Mouse (Mus musculus): Measurements from ENCODE around the gene Itga10. TPM values are rescaled to one million over a fixed set of nuclear protein-coding genes. Genes with fewer than 3 reads are reported as not detected.
A peak's percentile ranks its signal among the peaks of the same experiment; 100 is the strongest.

Gene Itga10
- polyA plus RNA-seq, 1 experiment, result 4.7 TPM

DNA sequence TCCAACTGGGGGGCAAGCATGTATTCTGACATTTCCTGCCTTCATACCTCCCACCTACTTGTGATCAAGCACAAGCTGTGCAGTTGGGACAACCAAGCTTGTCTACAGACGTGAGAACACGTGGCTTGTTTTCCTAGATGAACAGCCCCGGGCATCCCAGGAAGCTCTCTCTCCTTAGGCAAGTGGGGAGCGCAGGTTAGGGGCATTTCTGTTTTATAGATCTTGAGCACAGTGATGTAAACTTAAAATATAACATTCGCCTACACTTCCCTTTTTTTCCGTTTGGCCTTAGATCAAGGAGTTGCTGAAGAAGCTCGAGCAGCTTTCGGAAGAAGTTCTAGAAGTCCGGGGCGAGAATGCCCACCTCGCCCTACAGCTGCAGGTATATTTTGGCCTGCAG is 43.5 kb downstream of the Itga10 start:
- Histone ChIP-seq H3K4me3 (replicated peaks; ENCODE audit: insufficient read depth, low read depth, low read length) (no peak overlapping the region), H3K27ac (ENCODE audit: insufficient read depth, low read length) (no peak overlapping the region), H3K4me1 (ENCODE audit: control insufficient read depth, insufficient read depth, low read length) (no peaks in the 10 kb centered on the region), H3K27me3 (ENCODE audit: control insufficient read depth, insufficient read depth, low read length) (no peaks in the 10 kb centered on the region; the same call in 1 of the 2 replicates)
- TF ChIP-seq CTCF (IDR thresholded peaks at IDR 0.05; ENCODE audit: borderline replicate concordance, insufficient read depth, low read depth, low read length) (no peak), POLR2A (IDR thresholded peaks at IDR 0.05; ENCODE audit: borderline replicate concordance, insufficient read depth, low read length) (no peak)
- no peak for DNase-seq
- WGBS, result 89% methylated on average over 11 of the region's 11 CpGs

DNA sequence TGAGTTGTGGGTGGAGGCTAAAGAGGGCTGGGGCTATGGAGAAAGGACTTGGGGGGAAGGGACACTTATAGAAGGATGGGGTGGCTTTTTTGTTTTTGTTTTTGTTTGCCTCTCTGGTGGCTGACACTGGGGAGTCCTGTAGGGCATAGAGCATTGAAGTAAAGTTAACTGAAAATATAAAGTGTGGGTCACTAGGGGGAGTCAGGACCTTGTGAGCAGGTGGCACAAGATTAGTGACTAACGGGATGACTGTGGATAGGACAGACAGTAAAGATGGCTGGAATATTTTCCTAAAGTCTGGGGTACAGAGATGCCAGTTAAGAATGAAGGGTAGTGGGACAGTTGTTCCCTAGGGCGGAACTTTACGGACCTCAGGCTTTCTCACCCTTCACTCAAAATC is 44.9 kb downstream of the Itga10 start:
- WGBS, result 61% methylated on average over 3 of the region's 3 CpGs
- Histone ChIP-seq H3K27ac (ENCODE audit: insufficient read depth, low read length) (no peak overlapping the region), H3K27me3 (ENCODE audit: control insufficient read depth, insufficient read depth, low read length) (no peaks in the 10 kb centered on the region; the same call in 1 of the 2 replicates), H3K4me1 (ENCODE audit: control insufficient read depth, insufficient read depth, low read length) (no peaks in the 10 kb centered on the region), H3K4me3 (replicated peaks; ENCODE audit: insufficient read depth, low read depth, low read length) (no peak overlapping the region)
- TF ChIP-seq CTCF (IDR thresholded peaks at IDR 0.05; ENCODE audit: borderline replicate concordance, insufficient read depth, low read depth, low read length), result no peak
- no peak for TF ChIP-seq POLR2A (IDR thresholded peaks at IDR 0.05; ENCODE audit: borderline replicate concordance, insufficient read depth, low read length)
- DNase-seq, result no peak

DNA sequence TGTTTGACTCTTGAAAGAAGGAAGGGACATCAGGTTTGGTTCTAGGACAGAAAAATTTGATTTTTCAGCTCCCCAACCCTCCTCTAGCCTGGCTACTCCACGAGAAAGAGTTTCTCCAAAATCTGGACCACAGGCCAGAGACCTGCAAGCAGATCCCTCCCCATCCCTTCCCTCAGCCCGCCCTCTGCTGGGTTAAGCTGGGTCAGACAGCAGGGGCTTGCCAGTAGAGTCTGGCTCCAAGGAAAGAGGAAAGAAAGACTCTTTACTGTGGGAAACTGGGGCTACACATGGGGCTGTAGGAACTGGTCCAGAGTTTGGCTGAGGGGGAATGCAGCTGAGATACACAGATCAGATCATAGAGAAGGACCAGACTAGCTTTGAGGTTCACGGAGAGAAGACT is 47.1 kb downstream of the Itga10 start:
- no peaks in the 10 kb centered on the region for H3K4me1 ChIP-seq (ENCODE audit: control insufficient read depth, insufficient read depth, low read length)
- no peak overlapping the region for H3K4me3 ChIP-seq (replicated peaks; ENCODE audit: insufficient read depth, low read depth, low read length)
- TF ChIP-seq POLR2A (IDR thresholded peaks at IDR 0.05; ENCODE audit: borderline replicate concordance, insufficient read depth, low read length) (no peak), CTCF (IDR thresholded peaks at IDR 0.05; ENCODE audit: borderline replicate concordance, insufficient read depth, low read depth, low read length) (0 out of 2 replicates have a peak, but pooled peaks have one; percentile 13)
- no peaks in the 10 kb centered on the region; the same call in 1 of the 2 replicates for H3K27me3 ChIP-seq (ENCODE audit: control insufficient read depth, insufficient read depth, low read length)
- 19% methylated on average over 3 of the region's 3 CpGs for WGBS
- DNase-seq, result no peak
- H3K27ac ChIP-seq (ENCODE audit: insufficient read depth, low read length), result no peak overlapping the region

DNA sequence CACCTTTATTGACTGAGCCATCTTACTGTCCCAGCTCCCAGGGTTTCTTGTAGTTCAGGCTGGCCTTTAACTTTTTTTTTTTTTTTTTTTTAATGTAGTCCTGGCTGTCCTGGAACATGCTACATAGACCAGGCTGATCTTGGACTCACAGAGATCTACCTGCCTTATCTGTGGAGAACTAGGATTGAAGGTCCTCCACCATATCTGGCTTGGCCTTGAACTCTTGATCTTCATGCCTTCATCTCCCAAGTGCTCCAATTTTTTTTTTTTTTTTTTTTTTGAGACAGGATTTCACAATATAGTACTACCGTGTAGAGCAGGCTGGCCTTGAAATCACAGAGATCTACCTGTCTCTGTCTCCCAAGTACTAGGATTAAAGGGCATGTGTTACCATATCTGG is 48.2 kb downstream of the Itga10 start:
- H3K4me3 ChIP-seq (replicated peaks; ENCODE audit: insufficient read depth, low read depth, low read length), result no peak overlapping the region
- 91% methylated on average over 1 of the region's 1 CpGs for WGBS
- no peak for DNase-seq
- H3K27ac ChIP-seq (ENCODE audit: insufficient read depth, low read length), result no peak overlapping the region
- H3K4me1 ChIP-seq (ENCODE audit: control insufficient read depth, insufficient read depth, low read length), result 0 out of 2 replicates have a peak, but pooled peaks cover 3% of the 10 kb centered on the region
- TF ChIP-seq CTCF (IDR thresholded peaks at IDR 0.05; ENCODE audit: borderline replicate concordance, insufficient read depth, low read depth, low read length) (no peak), POLR2A (IDR thresholded peaks at IDR 0.05; ENCODE audit: borderline replicate concordance, insufficient read depth, low read length) (no peak)
- no peaks in the 10 kb centered on the region; the same call in 1 of the 2 replicates for H3K27me3 ChIP-seq (ENCODE audit: control insufficient read depth, insufficient read depth, low read length)

DNA sequence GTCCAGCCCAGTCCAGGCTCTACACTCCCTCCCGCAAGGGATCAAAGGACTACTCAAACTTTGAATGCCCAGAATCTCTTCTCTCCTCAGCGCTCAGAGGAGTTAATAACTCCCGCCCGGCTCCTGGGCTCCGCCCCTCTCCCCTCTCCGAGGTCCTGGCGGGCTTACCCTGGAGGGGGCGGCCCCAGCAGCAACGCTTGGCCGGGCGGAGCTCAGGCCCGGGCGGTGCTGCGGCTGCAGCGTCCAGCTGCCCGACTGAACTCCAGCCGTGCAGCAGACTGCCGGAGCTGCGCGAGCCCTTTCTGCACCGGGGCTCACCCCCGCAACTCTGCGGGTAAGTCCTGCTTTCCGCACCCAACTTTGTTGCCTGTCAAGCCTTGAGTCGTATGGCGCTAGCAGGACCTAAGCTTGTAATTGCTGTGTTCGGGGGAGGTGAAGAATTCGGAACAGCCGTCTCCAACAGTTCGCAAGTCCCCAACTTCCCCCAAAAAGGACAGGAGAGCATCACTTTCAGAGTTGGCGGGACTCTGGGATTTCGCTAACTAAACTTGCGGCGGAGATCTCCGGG is 50.9 kb downstream of the Itga10 start, which contains the start of gene Pias3:
TSS of gene Pias3 (plus strand) at position 187 of the 568 bp plus-strand sequence.
- H3K27me3 ChIP-seq (ENCODE audit: control insufficient read depth, insufficient read depth, low read length), result no peaks in the 10 kb centered on the region
- under 1% methylated on average over 35 of the region's 35 CpGs for WGBS
- TF ChIP-seq POLR2A (IDR thresholded peaks at IDR 0.05; ENCODE audit: borderline replicate concordance, insufficient read depth, low read length) (0 out of 2 replicates have a peak, but pooled peaks have one; percentile 14), CTCF (IDR thresholded peaks at IDR 0.05; ENCODE audit: borderline replicate concordance, insufficient read depth, low read depth, low read length) (no peak)

DNA sequence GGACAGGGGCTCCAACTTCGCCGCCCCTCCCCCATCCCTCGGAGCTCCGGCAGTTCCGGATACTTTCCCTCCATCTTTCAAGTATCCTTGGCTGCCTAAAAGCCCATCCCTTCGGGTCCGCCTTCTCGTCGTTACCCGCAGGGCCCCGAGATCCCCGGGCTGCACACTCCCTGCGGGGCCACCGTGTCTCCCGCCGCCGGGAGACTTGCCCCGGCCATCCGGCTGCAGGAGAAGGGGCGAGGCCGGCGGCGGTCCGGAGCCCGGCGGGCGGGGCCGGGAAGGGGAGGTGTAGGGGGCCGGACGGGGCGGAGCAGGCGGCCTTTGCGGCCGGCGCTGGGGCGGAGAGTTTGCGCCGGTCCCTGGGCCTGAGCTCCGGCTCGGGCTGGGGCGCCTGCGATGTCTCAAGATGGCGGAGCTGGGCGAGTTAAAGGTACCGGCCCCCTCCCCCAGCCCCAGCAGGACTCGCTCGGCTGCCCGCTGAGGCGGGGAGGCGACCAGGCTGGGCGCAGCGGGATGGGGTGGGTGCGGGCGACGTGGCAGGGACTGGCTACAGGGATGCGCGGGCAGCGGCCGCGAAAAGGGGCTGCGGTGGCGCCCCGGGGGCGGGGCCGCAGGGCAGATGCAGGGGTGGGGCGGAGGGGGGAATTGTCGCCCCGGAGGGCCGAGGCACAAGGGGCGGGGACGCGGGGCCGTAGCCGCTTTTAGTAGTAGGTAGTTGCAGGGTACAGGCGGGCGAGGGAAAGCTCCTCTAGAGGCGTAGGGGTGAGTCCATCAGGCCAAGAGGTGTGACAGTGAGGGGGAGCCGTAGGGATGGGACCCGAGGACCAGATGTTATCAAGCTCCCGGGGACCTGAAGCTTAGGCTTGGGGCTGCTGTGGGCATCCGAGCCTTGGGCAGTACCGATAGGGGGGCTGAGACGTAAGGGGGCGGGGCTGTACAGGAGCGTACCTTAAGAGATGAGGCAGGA is 51.7 kb downstream of the Itga10 start:
- WGBS, result under 1% methylated on average over 85 of the region's 85 CpGs
- Histone ChIP-seq H3K4me1 (ENCODE audit: control insufficient read depth, insufficient read depth, low read length) (peaks cover 10% of the 10 kb centered on the region; the same call in 1 of the 2 replicates), H3K27ac (ENCODE audit: insufficient read depth, low read length) (peak overlapping the region; percentile 82; the same call in 1 of the 2 replicates), H3K4me3 (replicated peaks; ENCODE audit: insufficient read depth, low read depth, low read length) (peak overlapping the region; percentile 90), H3K27me3 (ENCODE audit: control insufficient read depth, insufficient read depth, low read length) (no peaks in the 10 kb centered on the region)
- peak; percentile 86 to 88 for DNase-seq
- TF ChIP-seq CTCF (IDR thresholded peaks at IDR 0.05; ENCODE audit: borderline replicate concordance, insufficient read depth, low read depth, low read length) (no peak), POLR2A (IDR thresholded peaks at IDR 0.05; ENCODE audit: borderline replicate concordance, insufficient read depth, low read length) (0 out of 2 replicates have a peak, but pooled peaks have one; percentile 23)

More for the DNA sequence above, 50.9 kb downstream of the Itga10 start, which contains the start of gene Pias3:
- Histone ChIP-seq H3K27ac (ENCODE audit: insufficient read depth, low read length) (peak within 1 kb of the TSS; percentile 82), H3K4me3 (replicated peaks; ENCODE audit: insufficient read depth, low read depth, low read length) (peak within 1 kb of the TSS; percentile 90), H3K4me1 (ENCODE audit: control insufficient read depth, insufficient read depth, low read length) (peaks cover 10% of the 10 kb centered on the region; the same call in 1 of the 2 replicates)
- DNase-seq, result peak; percentile 55 to 59

DNA sequence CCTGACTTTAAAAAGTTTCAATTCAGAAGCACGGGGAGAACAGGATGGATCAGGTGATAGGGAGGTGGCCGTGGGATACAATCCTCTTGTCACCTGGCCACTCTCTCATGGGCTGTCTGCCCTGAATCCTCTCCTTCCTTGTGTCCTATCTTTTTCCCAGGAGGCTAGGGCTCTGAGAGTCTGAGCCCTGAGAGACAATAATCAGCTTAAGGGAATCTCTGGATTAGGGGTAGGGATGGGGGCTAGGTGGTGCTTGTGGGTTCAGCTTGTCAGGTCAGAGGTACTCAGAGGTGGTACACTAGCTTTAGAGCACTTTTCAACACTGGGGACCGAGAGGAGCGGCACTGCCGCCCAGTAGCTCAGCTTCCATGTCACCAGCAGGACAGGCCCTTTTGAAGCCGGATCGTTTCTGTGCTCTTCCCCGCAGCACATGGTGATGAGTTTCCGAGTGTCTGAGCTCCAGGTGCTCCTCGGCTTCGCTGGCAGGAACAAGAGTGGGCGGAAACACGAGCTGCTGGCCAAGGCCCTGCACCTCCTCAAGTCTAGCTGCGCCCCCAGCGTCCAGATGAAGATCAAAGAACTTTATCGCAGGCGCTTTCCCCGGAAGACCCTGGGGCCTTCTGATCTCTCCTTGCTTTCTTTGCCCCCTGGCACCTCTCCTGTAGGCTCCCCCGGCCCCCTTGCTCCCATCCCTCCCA is 53.8 kb downstream of the Itga10 start:
- TF ChIP-seq CTCF (IDR thresholded peaks at IDR 0.05; ENCODE audit: borderline replicate concordance, insufficient read depth, low read depth, low read length) (no peak), POLR2A (IDR thresholded peaks at IDR 0.05; ENCODE audit: borderline replicate concordance, insufficient read depth, low read length) (no peak)
- no peak for DNase-seq

More for the DNA sequence above, 53.8 kb downstream of the Itga10 start:
- no peak overlapping the region for H3K27ac ChIP-seq (ENCODE audit: insufficient read depth, low read length)
- 48% methylated on average over 19 of the region's 19 CpGs for WGBS
- no peaks in the 10 kb centered on the region for H3K27me3 ChIP-seq (ENCODE audit: control insufficient read depth, insufficient read depth, low read length)
- no peak overlapping the region for H3K4me3 ChIP-seq (replicated peaks; ENCODE audit: insufficient read depth, low read depth, low read length)
- H3K4me1 ChIP-seq (ENCODE audit: control insufficient read depth, insufficient read depth, low read length), result peaks cover 10% of the 10 kb centered on the region; the same call in 1 of the 2 replicates
